Mouse (Mus musculus): ENCODE measurements at regions not wholly inside any gene's neighbourhood (a gene's known extent, or its start where the extent isn't known, plus 50 kb on each side); places are given as distances from the start of the nearest gene placed in this dataset.

DNA sequence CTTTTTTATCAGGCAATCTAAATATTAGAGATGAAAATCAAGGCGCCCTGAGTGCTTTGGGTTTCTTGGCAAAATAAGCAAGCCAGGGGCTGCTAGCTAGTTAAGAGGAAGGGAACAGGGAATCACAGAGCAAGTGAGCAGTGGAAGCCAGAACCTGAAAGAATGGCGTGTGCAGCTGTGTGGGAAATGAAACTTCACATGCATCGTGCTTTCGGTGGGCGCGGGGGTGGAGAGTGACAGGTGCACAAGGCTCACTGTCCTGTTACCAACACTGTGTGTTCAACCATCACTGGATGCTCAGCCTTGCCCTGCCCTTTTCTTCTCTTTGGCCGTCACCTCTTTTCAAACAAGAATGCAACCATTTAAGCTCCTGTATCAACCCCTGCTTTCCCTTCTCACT is 501.2 kb upstream of the Tbx3 start:
- Histone ChIP-seq H3K4me3 (no peak overlapping the region), H3K9me3 (no peaks in the 10 kb centered on the region), H3K9ac (no peak overlapping the region), H3K4me1 (replicated peaks) (no peaks in the 10 kb centered on the region), H3K27me3 (no peaks in the 10 kb centered on the region), H3K27ac (replicated peaks) (no peak overlapping the region), H3K36me3 (no peaks in the 10 kb centered on the region), H3K4me2 (no peak overlapping the region)
- ATAC-seq (ENCODE audit: low FRiP score, low read depth), result no peak
- 90% methylated on average over 7 of the region's 7 CpGs for WGBS

DNA sequence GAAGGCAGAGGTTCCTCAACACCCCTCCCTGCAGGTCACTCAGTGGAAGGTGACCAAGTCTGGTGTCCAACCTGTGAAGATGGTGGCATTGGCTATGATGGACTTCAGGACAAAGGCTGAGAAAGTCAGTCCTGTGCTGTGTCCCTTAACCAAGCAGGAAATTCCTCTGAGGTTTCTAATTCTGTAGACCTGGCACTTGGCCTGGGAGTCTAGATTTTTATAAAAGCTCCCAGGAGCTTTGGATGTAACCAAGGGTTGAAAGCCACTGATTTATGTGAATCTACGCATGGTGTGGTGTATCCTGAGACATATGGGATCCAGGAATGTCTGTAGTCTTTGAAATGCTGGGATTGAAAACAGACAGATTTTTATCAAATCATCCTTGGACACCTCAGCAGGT is 498.8 kb upstream of the Tbx3 start:
- H3K9me3 ChIP-seq, result no peaks in the 10 kb centered on the region
- no peaks in the 10 kb centered on the region for H3K27me3 ChIP-seq
- no peak overlapping the region for H3K4me2 ChIP-seq
- no peak overlapping the region for H3K27ac ChIP-seq (replicated peaks)
- H3K4me1 ChIP-seq (replicated peaks), result no peaks in the 10 kb centered on the region
- no peak overlapping the region for H3K9ac ChIP-seq
- ATAC-seq (ENCODE audit: low FRiP score, low read depth), result no peak
- H3K4me3 ChIP-seq, result no peak overlapping the region
- WGBS, result 75% methylated on average over 1 of the region's 1 CpGs
- H3K36me3 ChIP-seq, result no peaks in the 10 kb centered on the region

DNA sequence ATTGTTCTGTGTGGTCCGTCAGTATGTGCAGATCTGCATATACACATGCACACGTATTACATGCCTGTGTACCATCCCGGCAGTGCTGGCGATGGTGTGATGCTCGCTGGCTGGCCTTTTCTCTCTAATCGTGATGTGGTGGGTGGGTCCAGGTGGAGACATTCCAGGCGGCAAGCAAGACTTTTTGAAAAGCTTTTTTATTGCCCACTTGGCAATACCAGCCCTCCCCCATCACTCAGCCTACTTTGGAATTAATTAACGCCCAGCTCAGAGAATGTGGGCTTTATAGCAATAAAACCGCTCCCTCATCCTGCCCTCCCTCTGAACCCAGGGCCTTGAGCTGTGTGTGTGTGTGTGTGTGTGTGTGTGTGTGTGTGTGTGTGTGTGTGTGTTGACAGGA is 491.7 kb upstream of the Tbx3 start:
- H3K9ac ChIP-seq, result no peak overlapping the region
- H3K9me3 ChIP-seq, result no peaks in the 10 kb centered on the region
- ATAC-seq (ENCODE audit: low FRiP score, low read depth), result no peak
- H3K36me3 ChIP-seq, result no peaks in the 10 kb centered on the region
- 65% methylated on average over 9 of the region's 9 CpGs for WGBS
- H3K4me3 ChIP-seq, result no peak overlapping the region
- H3K27ac ChIP-seq (replicated peaks), result no peak overlapping the region
- no peaks in the 10 kb centered on the region for H3K4me1 ChIP-seq (replicated peaks)
- no peaks in the 10 kb centered on the region for H3K27me3 ChIP-seq
- no peak overlapping the region for H3K4me2 ChIP-seq

DNA sequence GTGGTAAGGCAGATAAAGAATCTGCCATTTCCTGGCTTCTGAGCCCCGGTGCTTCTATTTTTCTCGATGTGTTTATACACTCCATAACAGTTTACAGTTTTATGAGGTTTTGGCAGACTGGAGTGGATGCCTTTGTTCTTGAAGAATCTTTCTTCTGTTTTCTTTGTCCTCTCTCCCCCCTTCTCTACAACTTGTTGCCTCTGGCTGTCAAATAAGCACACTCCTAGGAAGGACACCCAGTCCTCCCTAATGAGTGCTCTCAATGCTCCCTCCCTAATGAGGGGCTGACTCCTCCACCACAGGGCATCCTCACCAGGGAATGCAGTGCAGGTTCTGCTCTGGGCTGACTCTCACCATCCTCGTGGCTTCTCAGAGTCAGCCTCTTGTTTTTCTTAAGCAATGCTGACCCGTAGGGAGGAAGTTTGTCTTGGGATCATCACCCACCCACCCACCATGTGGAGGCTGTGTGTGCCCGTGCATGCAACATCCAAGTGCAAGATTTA is 486.9 kb upstream of the Tbx3 start:
- Histone ChIP-seq H3K4me1 (replicated peaks) (no peaks in the 10 kb centered on the region), H3K27me3 (no peaks in the 10 kb centered on the region), H3K9ac (no peak overlapping the region), H3K27ac (replicated peaks) (no peak overlapping the region), H3K4me2 (no peak overlapping the region), H3K4me3 (no peak overlapping the region), H3K36me3 (no peaks in the 10 kb centered on the region), H3K9me3 (no peaks in the 10 kb centered on the region)
- ATAC-seq (ENCODE audit: low FRiP score, low read depth), result no peak
- 76% methylated on average over 5 of the region's 5 CpGs for WGBS

DNA sequence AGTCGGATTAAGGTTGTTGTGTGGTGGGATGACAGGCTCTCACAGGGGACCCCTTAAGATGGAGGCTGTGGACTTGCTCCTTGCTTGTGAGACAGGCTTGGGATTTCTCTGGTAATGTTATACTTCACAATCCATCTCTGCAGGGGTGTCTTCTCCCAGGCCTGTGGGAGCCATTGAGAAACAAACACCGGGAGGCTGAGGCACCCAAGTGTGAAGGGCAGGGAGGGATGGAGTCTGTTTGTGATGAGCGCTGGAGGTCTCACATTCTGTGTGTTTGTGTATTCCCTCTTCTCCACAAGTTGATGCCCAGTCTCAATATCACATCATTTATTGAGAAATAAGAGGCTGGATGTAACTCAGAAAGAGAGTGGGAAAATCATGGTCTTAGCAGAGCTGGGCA is 483.9 kb upstream of the Tbx3 start:
- no peak overlapping the region for H3K4me2 ChIP-seq
- no peaks in the 10 kb centered on the region for H3K9me3 ChIP-seq
- H3K4me3 ChIP-seq, result no peak overlapping the region
- no peak overlapping the region for H3K27ac ChIP-seq (replicated peaks)
- WGBS, result 56% methylated on average over 3 of the region's 3 CpGs
- H3K9ac ChIP-seq, result no peak overlapping the region
- H3K4me1 ChIP-seq (replicated peaks), result no peaks in the 10 kb centered on the region
- H3K27me3 ChIP-seq, result no peaks in the 10 kb centered on the region
- no peak for ATAC-seq (ENCODE audit: low FRiP score, low read depth)
- no peaks in the 10 kb centered on the region for H3K36me3 ChIP-seq

DNA sequence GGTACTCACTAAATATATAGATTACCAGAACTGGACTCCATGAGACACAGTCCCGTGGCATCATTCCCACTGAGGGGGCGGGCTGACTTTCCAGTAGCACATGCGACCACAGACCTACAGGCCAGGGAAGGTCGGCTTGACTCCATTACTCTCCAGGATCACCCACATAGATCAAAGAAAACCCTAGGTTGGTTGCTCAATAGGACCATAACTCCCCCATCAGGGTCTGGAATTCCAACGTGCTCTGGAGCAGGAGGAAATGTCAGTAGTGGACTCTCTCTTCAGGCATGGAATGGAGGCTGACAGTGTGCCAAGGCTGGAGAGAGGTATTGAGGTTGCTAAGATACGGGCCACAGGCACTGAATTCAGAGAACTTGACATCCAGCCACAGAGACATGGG is 482.0 kb upstream of the Tbx3 start:
- no peaks in the 10 kb centered on the region for H3K4me1 ChIP-seq (replicated peaks)
- 48% methylated on average over 6 of the region's 6 CpGs for WGBS

DNA sequence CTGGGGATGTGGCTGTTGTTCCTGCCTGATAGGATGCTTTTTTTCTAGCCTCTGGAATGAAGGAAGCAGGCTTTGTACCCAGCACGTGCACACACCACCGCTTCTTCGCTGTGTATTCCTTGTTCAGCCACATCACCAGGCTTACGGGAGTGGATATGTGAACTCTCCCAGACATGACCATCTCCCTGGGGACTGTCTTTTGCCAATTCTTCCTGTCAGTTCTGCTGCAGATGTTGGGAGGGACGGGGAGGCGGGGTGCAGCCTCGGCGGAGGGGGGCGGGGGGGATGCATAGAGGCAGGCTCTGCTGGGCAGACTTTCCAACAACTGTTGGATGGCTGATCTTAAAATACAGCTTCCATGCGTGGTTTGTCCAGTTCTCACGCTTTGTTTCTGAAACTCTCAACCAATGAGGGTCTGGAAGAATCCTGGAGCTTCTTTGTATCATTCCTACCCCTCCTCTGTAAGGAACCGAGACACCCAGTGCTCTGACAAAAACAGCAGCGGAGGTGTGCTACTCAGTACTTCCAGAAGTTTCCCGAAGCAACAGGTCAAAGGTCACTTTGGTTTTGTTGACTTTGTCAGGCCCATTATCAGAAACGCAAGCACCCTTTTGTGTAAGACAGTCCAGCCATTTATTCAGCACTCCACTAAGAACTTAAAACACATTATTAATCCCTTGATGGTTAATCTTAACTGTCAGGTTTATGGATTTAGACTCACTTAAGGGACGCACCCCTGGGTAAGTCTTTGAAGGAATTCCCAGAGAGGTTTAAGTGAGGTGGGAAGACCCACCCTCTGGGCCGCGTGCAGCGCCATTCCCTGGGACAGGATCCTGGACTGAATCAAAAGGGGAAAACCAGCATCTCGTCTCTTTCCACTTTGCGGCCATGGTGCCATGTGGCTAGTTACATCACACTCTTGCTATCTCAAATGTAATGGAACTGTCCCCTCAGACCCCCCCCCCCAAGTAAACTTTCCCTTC is 476.5 kb upstream of the Tbx3 start:
- Histone ChIP-seq H3K4me2 (no peak overlapping the region), H3K4me3 (no peak overlapping the region), H3K9ac (no peak overlapping the region), H3K36me3 (no peaks in the 10 kb centered on the region), H3K27ac (replicated peaks) (no peak overlapping the region), H3K27me3 (no peaks in the 10 kb centered on the region), H3K4me1 (replicated peaks) (no peaks in the 10 kb centered on the region), H3K9me3 (no peaks in the 10 kb centered on the region)
- WGBS, result 62% methylated on average over 21 of the region's 21 CpGs
- ATAC-seq (ENCODE audit: low FRiP score, low read depth), result no peak

More for the DNA sequence above, 482.0 kb upstream of the Tbx3 start:
- Histone ChIP-seq H3K9me3 (no peaks in the 10 kb centered on the region), H3K9ac (no peak overlapping the region), H3K4me3 (no peak overlapping the region), H3K36me3 (no peaks in the 10 kb centered on the region), H3K27ac (replicated peaks) (no peak overlapping the region), H3K4me2 (no peak overlapping the region), H3K27me3 (no peaks in the 10 kb centered on the region)
- no peak for ATAC-seq (ENCODE audit: low FRiP score, low read depth)

DNA sequence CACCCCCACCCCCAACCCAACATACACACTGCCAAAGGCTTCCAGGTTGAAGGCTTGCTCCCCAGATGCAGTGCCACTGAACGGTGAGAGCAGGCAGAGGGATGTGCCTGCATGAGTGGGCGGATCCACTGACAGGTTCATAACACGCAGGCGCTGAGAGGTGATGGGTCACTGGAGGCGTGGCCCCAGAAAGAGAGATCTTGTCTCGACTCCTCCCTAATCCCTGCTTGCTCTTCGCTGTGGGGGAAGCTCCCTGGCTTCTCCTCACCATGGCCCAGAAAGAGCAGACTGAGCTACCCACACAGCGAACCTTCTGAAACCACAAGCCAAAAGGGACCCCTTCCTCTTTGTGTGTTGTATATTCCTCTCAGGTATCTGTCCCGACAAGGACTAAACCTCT is 470.6 kb upstream of the Tbx3 start:
- H3K9ac ChIP-seq, result no peak overlapping the region
- WGBS, result 62% methylated on average over 9 of the region's 9 CpGs
- no peaks in the 10 kb centered on the region for H3K36me3 ChIP-seq
- no peak overlapping the region for H3K4me3 ChIP-seq
- no peaks in the 10 kb centered on the region for H3K9me3 ChIP-seq
- H3K27ac ChIP-seq (replicated peaks), result no peak overlapping the region
- no peaks in the 10 kb centered on the region for H3K27me3 ChIP-seq
- ATAC-seq (ENCODE audit: low FRiP score, low read depth), result no peak
- no peak overlapping the region for H3K4me2 ChIP-seq
- no peaks in the 10 kb centered on the region for H3K4me1 ChIP-seq (replicated peaks)

DNA sequence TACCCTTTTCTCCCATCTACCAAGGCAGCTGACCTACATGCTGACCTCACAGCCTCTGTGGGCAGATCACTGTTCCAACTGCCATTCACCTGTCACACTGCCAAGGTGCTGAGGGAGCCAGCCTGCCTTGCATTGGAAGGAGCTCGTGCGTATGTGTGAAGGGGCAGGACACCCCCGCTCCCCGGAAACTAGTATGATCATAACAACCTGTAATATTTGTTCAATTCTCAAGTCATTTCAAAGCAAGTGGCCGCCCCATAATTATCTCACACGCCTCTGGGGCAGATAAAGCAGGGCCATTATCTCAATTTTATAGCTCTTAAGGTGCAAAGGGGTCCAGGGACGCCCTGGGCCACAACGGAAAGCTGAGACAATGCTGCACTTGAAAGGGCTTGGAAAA is 469.2 kb upstream of the Tbx3 start:
- 69% methylated on average over 8 of the region's 8 CpGs for WGBS
- ATAC-seq (ENCODE audit: low FRiP score, low read depth), result no peak
- Histone ChIP-seq H3K27ac (replicated peaks) (no peak overlapping the region), H3K36me3 (no peaks in the 10 kb centered on the region), H3K4me3 (no peak overlapping the region), H3K9me3 (no peaks in the 10 kb centered on the region), H3K4me2 (no peak overlapping the region), H3K9ac (no peak overlapping the region), H3K27me3 (no peaks in the 10 kb centered on the region), H3K4me1 (replicated peaks) (no peaks in the 10 kb centered on the region)

DNA sequence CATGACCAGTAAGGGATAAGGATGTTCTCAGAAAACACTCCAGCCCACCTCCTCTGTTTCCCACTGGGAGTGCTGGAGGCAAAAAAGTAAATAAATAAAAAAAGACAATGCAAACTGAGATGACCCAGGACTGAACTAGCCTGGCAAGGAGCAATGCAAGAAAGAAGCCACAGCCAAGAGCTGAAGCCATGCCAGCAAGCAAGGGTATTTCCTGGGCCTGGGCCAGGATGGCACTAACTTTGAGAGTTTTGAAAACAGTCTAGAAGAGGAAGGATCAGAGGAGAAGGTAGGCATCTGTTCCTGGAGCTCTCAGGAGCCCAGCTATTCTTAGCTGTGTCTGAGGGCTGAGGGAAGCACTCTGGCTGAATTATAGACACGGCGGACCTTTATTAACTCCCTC is 465.7 kb upstream of the Tbx3 start:
- Histone ChIP-seq H3K36me3 (no peaks in the 10 kb centered on the region), H3K4me1 (replicated peaks) (no peaks in the 10 kb centered on the region), H3K4me3 (no peak overlapping the region), H3K9me3 (no peaks in the 10 kb centered on the region), H3K9ac (no peak overlapping the region), H3K4me2 (no peak overlapping the region), H3K27ac (replicated peaks) (no peak overlapping the region), H3K27me3 (no peaks in the 10 kb centered on the region)
- 63% methylated on average over 2 of the region's 2 CpGs for WGBS
- no peak for ATAC-seq (ENCODE audit: low FRiP score, low read depth)

DNA sequence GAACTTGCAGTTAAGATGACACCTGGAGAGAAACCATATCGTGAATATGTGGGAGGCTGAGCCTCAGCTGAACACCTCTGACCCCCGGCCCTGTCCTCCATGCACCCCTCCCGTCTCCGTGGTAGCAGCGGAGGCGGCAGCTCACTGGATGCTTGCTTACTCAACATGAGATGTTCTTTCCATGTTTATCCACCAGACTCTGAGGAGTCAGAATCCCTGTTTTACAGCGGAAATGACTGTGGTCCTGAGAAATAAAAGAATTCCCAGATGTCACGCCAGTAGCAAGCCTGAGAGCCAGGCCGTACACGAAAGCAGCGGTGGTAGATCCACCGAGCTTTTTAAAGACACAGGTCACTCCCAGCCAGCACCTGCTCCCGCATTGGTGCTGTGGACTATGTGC is 462.4 kb upstream of the Tbx3 start:
- 82% methylated on average over 13 of the region's 13 CpGs for WGBS
- no peak overlapping the region for H3K4me3 ChIP-seq
- H3K36me3 ChIP-seq, result no peaks in the 10 kb centered on the region
- H3K4me2 ChIP-seq, result no peak overlapping the region
- H3K27me3 ChIP-seq, result no peaks in the 10 kb centered on the region
- H3K9ac ChIP-seq, result no peak overlapping the region
- H3K27ac ChIP-seq (replicated peaks), result no peak overlapping the region
- H3K4me1 ChIP-seq (replicated peaks), result no peaks in the 10 kb centered on the region
- no peak for ATAC-seq (ENCODE audit: low FRiP score, low read depth)
- H3K9me3 ChIP-seq, result no peaks in the 10 kb centered on the region

DNA sequence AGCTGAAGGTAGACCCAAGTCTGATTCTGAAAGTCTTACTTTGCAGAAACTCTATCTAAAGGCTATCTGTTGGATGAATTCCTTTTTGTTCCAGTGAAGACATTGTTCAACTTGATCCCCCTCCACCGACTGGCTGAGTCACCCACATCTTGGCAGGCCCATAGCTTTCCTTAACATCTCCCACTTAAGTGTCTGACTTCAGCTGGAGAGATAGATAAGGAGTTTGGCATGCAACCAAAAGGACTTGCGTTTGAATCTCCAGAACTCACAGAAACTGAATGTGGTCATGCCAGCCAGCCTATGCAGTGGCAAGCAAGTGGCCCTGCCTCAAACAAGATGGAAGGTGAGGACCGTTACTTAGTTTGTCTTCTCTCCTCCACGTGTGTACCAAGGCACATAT is 457.3 kb upstream of the Tbx3 start:
- Histone ChIP-seq H3K27me3 (no peaks in the 10 kb centered on the region), H3K9ac (no peak overlapping the region), H3K9me3 (no peaks in the 10 kb centered on the region), H3K4me1 (replicated peaks) (0 out of 2 replicates have a peak, but pooled peaks cover 3% of the 10 kb centered on the region), H3K4me2 (no peak overlapping the region), H3K27ac (replicated peaks) (no peak overlapping the region), H3K36me3 (no peaks in the 10 kb centered on the region), H3K4me3 (no peak overlapping the region)
- no peak for ATAC-seq (ENCODE audit: low FRiP score, low read depth)
- WGBS, result 79% methylated on average over 4 of the region's 4 CpGs
